Mouse (Mus musculus) ES-Bruce4 (cell line): ENCODE data around the gene Apex1. TPM values are rescaled to one million over a fixed set of nuclear protein-coding genes. Genes with fewer than 3 reads are reported as not detected.
A peak's percentile ranks its signal among the peaks of the same experiment; 100 is the strongest.
"Not testable (repeated sequence)": the region's sequence is repeated elsewhere in the genome, so short reads cannot be mapped to it uniquely, and the experiment has no call there.

ENCODE experiments used
- H3K27ac ChIP-seq: 2 replicates; pipeline ENCODE4 v1.5.1; 2012; ENCODE audit warnings: low read length, inconsistent platforms; ENCODE audit not compliant: insufficient read depth
- H3K27me3 ChIP-seq: 2 replicates; pipeline ENCODE4 v1.6.1; 2012; ENCODE audit warnings: mild to moderate bottlenecking, low read length, inconsistent platforms; ENCODE audit not compliant: control insufficient read depth, poor library complexity, insufficient read depth, severe bottlenecking
- H3K36me3 ChIP-seq: 2 replicates; pipeline ENCODE4 v1.6.1; 2012; ENCODE audit warnings: inconsistent platforms, mild to moderate bottlenecking, low read length, moderate library complexity; ENCODE audit not compliant: control insufficient read depth, poor library complexity, insufficient read depth, severe bottlenecking
- H3K4me1 ChIP-seq: one replicate; pipeline ENCODE4 v1.8.1; 2011; ENCODE audit warnings: low read length; ENCODE audit not compliant: control insufficient read depth, insufficient read depth
- H3K4me3 ChIP-seq: 2 replicates; pipeline ENCODE4 v1.5.1; 2011; ENCODE audit warnings: low read depth, mild to moderate bottlenecking, low read length
- H3K9ac ChIP-seq: 2 replicates; pipeline ENCODE4 v1.6.1; 2012; ENCODE audit warnings: low read depth, mild to moderate bottlenecking, inconsistent platforms; ENCODE audit not compliant: poor library complexity, severe bottlenecking
- H3K9me3 ChIP-seq: replicated peaks from 2 replicates; pipeline ENCODE4 v1.6.1; 2012; ENCODE audit warnings: mild to moderate bottlenecking, low read length, inconsistent platforms; ENCODE audit not compliant: control insufficient read depth, poor library complexity, insufficient read depth, severe bottlenecking
- CTCF ChIP-seq: IDR thresholded peaks from one replicate; pipeline ENCODE4 v1.8.1; 2011; ENCODE audit warnings: low read depth, low read length
- EP300 ChIP-seq: IDR thresholded peaks from 2 replicates; pipeline ENCODE4 v1.6.1; 2011; ENCODE audit warnings: low read depth, low read length; ENCODE audit not compliant: insufficient read depth
- POLR2A ChIP-seq: IDR thresholded peaks from one replicate; pipeline ENCODE4 v1.8.1; 2011; ENCODE audit warnings: low read length; ENCODE audit not compliant: insufficient read depth
- polyA plus RNA-seq: library from polyadenylated mRNA; stranded (reverse); fragments of >200 nt; gene quantifications from 2 replicates; pipeline ENCODE4 v1.2.4, GENCODE M21; 2011; ENCODE audit warnings: low read depth; ENCODE audit not compliant: missing spikeins, insufficient read depth, insufficient read length

Gene Apex1
- polyA plus RNA-seq, 1 experiment: 181 TPM

DNA sequence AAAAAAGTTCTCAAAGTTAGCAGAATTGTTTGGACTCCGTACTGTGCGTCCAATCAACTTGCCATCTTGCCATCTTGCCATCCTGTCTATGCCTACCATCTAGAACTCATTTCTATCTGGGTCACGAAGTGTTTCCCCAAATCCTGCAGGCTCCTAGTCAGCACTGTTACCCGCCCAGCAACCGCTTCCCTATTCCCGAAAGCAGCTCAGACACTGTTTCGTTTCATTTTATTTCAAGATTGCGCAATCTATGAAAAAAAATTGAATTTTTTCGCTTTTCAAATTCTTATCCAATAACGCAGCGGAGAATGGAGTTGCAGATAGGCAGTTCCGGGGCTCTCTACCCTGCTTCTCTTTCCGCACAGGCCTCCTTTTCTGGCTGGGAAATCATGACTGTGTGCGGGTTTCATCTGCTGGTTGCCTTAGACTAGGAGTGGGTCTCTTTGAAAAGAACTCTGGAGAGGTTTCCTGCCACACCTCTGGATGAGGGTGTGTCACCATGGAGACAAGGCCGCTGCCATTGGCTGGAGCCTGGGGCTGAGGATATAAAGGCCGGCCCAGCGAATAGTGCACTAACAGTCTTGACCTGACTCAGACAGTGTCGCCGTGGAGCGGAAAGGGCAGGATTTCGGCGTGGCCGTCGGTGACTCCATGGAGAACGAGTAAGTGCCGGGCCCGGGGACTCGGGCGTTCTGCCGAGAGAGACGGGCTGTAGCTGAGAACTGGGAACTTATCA, 19.3 kb downstream of the Apex1 start, which contains the start of gene Gm49342:
Gm49342 (plus strand) TSS at position 586 of the 736 bp plus-strand sequence.
- Histone ChIP-seq H3K36me3 (no peaks in the 10 kb centered on the region), H3K27ac (peak within 1 kb of the TSS; percentile 77), H3K27me3 (no peaks in the 10 kb centered on the region), H3K4me3 (peak within 1 kb of the TSS; percentile 52), H3K4me1 (peaks cover 2% of the 10 kb centered on the region), H3K9me3 (no peaks in the 10 kb centered on the region), H3K9ac (peak within 1 kb of the TSS; percentile 57)
- TF ChIP-seq EP300 (0 out of 2 replicates have a peak, but pooled peaks have one; percentile 24), CTCF (no peak), POLR2A (peak; percentile 95)

DNA sequence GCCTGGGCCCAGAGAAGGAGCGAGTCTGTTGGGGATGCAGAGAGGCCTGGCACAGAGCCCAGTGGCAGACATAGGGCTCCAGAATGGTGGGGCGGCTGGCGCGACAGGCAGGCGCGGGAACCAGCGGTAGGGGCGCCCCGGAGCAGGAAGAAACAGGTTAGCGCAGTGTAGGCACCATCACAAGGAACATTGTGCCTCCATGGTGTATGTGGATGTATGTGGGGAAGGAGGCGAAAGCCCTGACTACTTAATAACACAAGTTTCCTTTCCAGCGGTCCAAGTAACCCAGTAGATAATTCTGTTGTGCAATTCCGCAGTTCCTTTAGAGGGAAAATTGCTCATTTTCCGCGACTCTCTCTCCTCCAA, 19.9 kb downstream of the Apex1 start:
- Histone ChIP-seq H3K4me3 (peak overlapping the region; percentile 52), H3K9ac (peak overlapping the region; percentile 57), H3K27ac (peak overlapping the region; percentile 77)
- H3K4me1 ChIP-seq, H3K36me3 ChIP-seq, H3K27me3 ChIP-seq, H3K9me3 ChIP-seq: not testable (repeated sequence)

- H3K36me3 ChIP-seq, H3K9me3 ChIP-seq, H3K4me1 ChIP-seq, H3K27me3 ChIP-seq: not testable (repeated sequence)
- Histone ChIP-seq H3K27ac (peak overlapping the region; percentile 77), H3K4me3 (peak overlapping the region; percentile 52), H3K9ac (peak overlapping the region; percentile 57)
These were observed 20.3 kb downstream of the Apex1 start for GRCm38 (mm10) chr14:50945081-50945480.

DNA sequence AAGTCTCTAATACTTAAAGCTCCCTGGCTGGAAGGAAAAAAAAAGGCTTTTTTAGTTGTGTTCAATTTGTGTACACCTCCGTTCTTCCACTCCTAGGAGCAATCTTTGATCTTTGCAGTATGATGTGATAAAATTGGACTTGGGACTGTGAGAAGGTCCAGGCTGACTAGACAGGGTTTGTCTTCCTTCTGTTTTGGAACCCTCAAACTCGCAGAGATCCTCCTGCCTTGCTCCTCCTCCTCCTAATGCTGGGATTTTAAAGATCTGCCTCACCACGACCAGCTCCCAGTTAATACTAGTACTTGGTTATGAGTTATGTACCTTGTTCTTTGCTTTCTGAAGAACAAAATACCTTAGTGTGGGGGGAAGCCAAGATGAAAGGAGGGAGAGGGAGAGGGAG, 20.8 kb downstream of the Apex1 start:
- H3K27me3 ChIP-seq, H3K27ac ChIP-seq, H3K4me1 ChIP-seq, H3K9me3 ChIP-seq, H3K36me3 ChIP-seq: not testable (repeated sequence)
- Histone ChIP-seq H3K4me3 (peak overlapping the region; percentile 54), H3K9ac (peak overlapping the region; percentile 57; the same call in 1 of the 2 replicates)

- Histone ChIP-seq H3K27ac (peak overlapping the region; percentile 79; the same call in 1 of the 2 replicates), H3K9me3 (no peaks in the 10 kb centered on the region), H3K9ac (no peak overlapping the region), H3K36me3 (peaks cover 4% of the 10 kb centered on the region; the same call in 1 of the 2 replicates), H3K27me3 (no peaks in the 10 kb centered on the region), H3K4me1 (no peaks in the 10 kb centered on the region), H3K4me3 (no peak overlapping the region)
- no peak for TF ChIP-seq CTCF
- no peak for TF ChIP-seq POLR2A
- TF ChIP-seq EP300: no peak
These were observed 30.7 kb downstream of the Apex1 start for GRCm38 (mm10) chr14:50955487-50955886.

DNA sequence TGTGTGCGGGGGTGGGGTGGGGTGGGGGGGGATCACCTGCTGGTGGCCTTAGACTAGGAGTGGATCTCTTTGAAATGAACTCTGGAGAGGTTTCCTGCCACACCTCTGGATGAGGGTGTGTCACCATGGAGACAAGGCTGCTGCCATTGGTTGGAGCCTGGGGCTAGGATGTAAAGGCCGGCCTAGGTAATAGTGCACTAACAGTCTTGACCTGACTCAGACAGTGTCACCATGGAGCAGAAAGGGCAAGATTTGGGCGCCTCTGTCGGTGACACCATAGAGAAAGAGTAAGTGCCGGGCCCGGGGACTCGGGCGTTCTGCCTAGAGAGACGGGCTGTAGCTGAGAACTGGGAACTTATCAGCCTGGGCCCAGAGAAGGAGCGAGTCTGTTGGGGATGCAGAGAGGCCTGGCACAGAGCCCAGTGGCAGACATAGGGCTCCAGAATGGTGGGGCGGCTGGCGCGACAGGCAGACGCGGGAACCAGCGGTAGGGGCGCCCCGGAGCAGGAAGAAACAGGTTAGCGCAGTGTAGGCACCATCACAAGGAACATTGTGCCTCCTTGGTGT, 31.3 kb downstream of the Apex1 start, which contains the start of gene Pnp2:
Pnp2 (plus strand) TSS at position 51 of the 567 bp plus-strand sequence.
- Histone ChIP-seq H3K4me3 (peak within 1 kb of the TSS; percentile 19), H3K27ac (peak within 1 kb of the TSS; percentile 79), H3K9ac (peak within 1 kb of the TSS; percentile 40; the same call in 1 of the 2 replicates)
- not testable (repeated sequence) for H3K9me3 ChIP-seq, H3K27me3 ChIP-seq, H3K4me1 ChIP-seq, H3K36me3 ChIP-seq

- H3K9me3 ChIP-seq, H3K4me1 ChIP-seq, H3K36me3 ChIP-seq, H3K27me3 ChIP-seq, H3K4me3 ChIP-seq: not testable (repeated sequence)
- peak overlapping the region; percentile 40; the same call in 1 of the 2 replicates for H3K9ac ChIP-seq
- peak overlapping the region; percentile 61 for H3K27ac ChIP-seq
These were observed 32.0 kb downstream of the Apex1 start for GRCm38 (mm10) chr14:50956724-50957123.

- 0 out of 2 replicates have a peak overlapping the region, but pooled peaks have one; percentile 40 for H3K9ac ChIP-seq
- not testable (repeated sequence) for H3K36me3 ChIP-seq, H3K4me3 ChIP-seq, H3K9me3 ChIP-seq, H3K27ac ChIP-seq, H3K27me3 ChIP-seq, H3K4me1 ChIP-seq
These were observed 32.4 kb downstream of the Apex1 start for GRCm38 (mm10) chr14:50957146-50957545.

- H3K27me3 ChIP-seq, H3K4me1 ChIP-seq, H3K9me3 ChIP-seq, H3K4me3 ChIP-seq, H3K36me3 ChIP-seq, H3K27ac ChIP-seq, H3K9ac ChIP-seq: not testable (repeated sequence)
These were observed 33.7 kb downstream of the Apex1 start for GRCm38 (mm10) chr14:50958289-50958995.
